Mouse (Mus musculus) intestine, postnatal 0 days (tissue): ENCODE measurements at regions not wholly inside any gene's neighbourhood (a gene's known extent, or its start where the extent isn't known, plus 50 kb on each side); places are given as distances from the start of the nearest gene placed in this dataset.

Experiments
- ATAC-seq: fragments of 200-750 bp; cut with Nextera tagmentation; 2 replicates; pipeline ENCODE4 v1.8.0; 2017; ENCODE audit warnings: mild to moderate bottlenecking, moderate TSS enrichment, moderate library complexity
- H3K27ac ChIP-seq: fragments of 300-500 bp; sonication (generic); 2 replicates; pipeline ENCODE4 v1.5.1; 2014; ENCODE audit warnings: mild to moderate bottlenecking, low read depth, low read length, moderate library complexity
- H3K27me3 ChIP-seq: fragments of 300-500 bp; sonication (generic); replicated peaks from 2 replicates; pipeline ENCODE4 v1.6.1; 2014; ENCODE audit warnings: low read length, mixed read lengths; ENCODE audit not compliant: control insufficient read depth, insufficient read depth
- H3K36me3 ChIP-seq: fragments of 300-500 bp; sonication (generic); 2 replicates; pipeline ENCODE4 v1.6.1; 2014; ENCODE audit warnings: mild to moderate bottlenecking, moderate library complexity; ENCODE audit not compliant: control insufficient read depth, insufficient read depth
- H3K4me1 ChIP-seq: fragments of 300-500 bp; sonication (generic); replicated peaks from 2 replicates; pipeline ENCODE4 v1.6.1; 2014; ENCODE audit warnings: antibody characterized with exemption, low read length, mixed read lengths; ENCODE audit not compliant: control insufficient read depth, insufficient read depth
- H3K4me2 ChIP-seq: fragments of 300-500 bp; sonication (generic); replicated peaks from 2 replicates; pipeline ENCODE4 v1.6.1; 2014; ENCODE audit warnings: low read depth, mild to moderate bottlenecking, moderate library complexity
- H3K4me3 ChIP-seq: fragments of 300-500 bp; sonication (generic); 2 replicates; pipeline ENCODE4 v1.5.1; 2014; ENCODE audit warnings: low read depth, low read length
- H3K9ac ChIP-seq: fragments of 300-500 bp; sonication (generic); 2 replicates; pipeline ENCODE4 v1.6.1; 2014; ENCODE audit warnings: mild to moderate bottlenecking, low read depth, low read length
- H3K9me3 ChIP-seq: fragments of 300-500 bp; sonication (generic); 2 replicates; pipeline ENCODE4 v1.6.1; 2016; ENCODE audit warnings: mixed run types; ENCODE audit not compliant: control insufficient read depth
- CTCF ChIP-seq: sonication (generic); IDR thresholded peaks from 2 replicates; pipeline ENCODE4 v1.5.1; 2016; ENCODE audit warnings: low read depth, mild to moderate bottlenecking, control low read depth, antibody characterized with exemption, moderate library complexity
- WGBS: fragments of 180-500 bp; shearing (Covaris S2); extraction: QIAGEN DNeasy Blood & Tissue Kit; methylation state at CpG from one replicate; pipeline ENCODE4 v1.1.7; 2014; 5-methylcytosine and 5-hydroxymethylcytosine counted together

- Histone ChIP-seq H3K27ac (no peak overlapping the region), H3K4me1 (no peaks in the 10 kb centered on the region), H3K9me3 (no peaks in the 10 kb centered on the region), H3K27me3 (peaks cover 33% of the 10 kb centered on the region; the same call in 1 of the 2 replicates), H3K4me3 (no peak overlapping the region), H3K36me3 (no peaks in the 10 kb centered on the region), H3K9ac (no peak overlapping the region), H3K4me2 (no peak overlapping the region)
- no peak for TF ChIP-seq CTCF
- ATAC-seq: no peak
- 15% methylated on average over 10 of the region's 10 CpGs for WGBS
Observed at GRCm38 (mm10) chr19:44659316-44659715, 96.5 kb upstream of the Pax2 start.

DNA sequence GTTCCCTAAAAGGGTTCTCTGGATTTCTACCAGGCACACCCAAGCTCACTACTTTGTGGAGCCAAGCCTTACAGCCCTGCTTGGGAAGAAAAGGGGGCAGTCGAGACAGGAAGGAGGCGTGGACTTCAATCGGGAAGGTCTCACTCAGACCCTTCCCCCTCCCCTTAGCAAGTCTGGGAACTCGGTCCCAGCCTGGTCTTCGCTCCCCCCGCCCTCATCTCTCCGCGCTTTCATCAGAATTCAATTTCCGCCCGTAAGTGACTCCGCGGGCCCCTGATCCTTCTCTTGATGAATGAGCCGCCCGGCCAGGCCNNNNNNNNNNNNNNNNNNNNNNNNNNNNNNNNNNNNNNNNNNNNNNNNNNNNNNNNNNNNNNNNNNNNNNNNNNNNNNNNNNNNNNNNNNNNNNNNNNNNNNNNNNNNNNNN, 86.3 kb upstream of the Pax2 start:
- Histone ChIP-seq H3K27me3 (peaks cover 83% of the 10 kb centered on the region), H3K4me1 (no peaks in the 10 kb centered on the region), H3K9me3 (no peaks in the 10 kb centered on the region), H3K4me3 (0 out of 2 replicates have a peak overlapping the region, but pooled peaks have one; percentile 11), H3K9ac (no peak overlapping the region), H3K36me3 (no peaks in the 10 kb centered on the region), H3K4me2 (peak overlapping the region; percentile 13; the same call in 1 of the 2 replicates), H3K27ac (no peak overlapping the region)
- WGBS: 0% methylated on average over 14 of the region's 14 CpGs
- ATAC-seq: no peak
- TF ChIP-seq CTCF: no peak

- Histone ChIP-seq H3K9me3 (no peaks in the 10 kb centered on the region), H3K27me3 (peaks cover 89% of the 10 kb centered on the region), H3K4me3 (no peak overlapping the region; the same call in 1 of the 2 replicates), H3K36me3 (no peaks in the 10 kb centered on the region), H3K9ac (no peak overlapping the region), H3K4me2 (no peak overlapping the region), H3K4me1 (no peaks in the 10 kb centered on the region), H3K27ac (no peak overlapping the region)
- TF ChIP-seq CTCF: no peak
- WGBS: 9% methylated on average over 45 of the region's 45 CpGs
- no peak for ATAC-seq
Observed at GRCm38 (mm10) chr19:44674621-44675245, 81.1 kb upstream of the Pax2 start.

GRCm38 (mm10) chr19:44676555-44677120, 79.2 kb upstream of the Pax2 start:
- TF ChIP-seq CTCF: no peak
- no peaks in the 10 kb centered on the region for H3K4me1 ChIP-seq
- H3K27ac ChIP-seq: no peak overlapping the region
- no peak overlapping the region for H3K9ac ChIP-seq
- no peaks in the 10 kb centered on the region for H3K9me3 ChIP-seq
- 7% methylated on average over 12 of the region's 12 CpGs for WGBS
- peaks cover 87% of the 10 kb centered on the region for H3K27me3 ChIP-seq
- H3K4me3 ChIP-seq: no peak overlapping the region
- no peak overlapping the region for H3K4me2 ChIP-seq
- no peaks in the 10 kb centered on the region for H3K36me3 ChIP-seq
- no peak for ATAC-seq

DNA sequence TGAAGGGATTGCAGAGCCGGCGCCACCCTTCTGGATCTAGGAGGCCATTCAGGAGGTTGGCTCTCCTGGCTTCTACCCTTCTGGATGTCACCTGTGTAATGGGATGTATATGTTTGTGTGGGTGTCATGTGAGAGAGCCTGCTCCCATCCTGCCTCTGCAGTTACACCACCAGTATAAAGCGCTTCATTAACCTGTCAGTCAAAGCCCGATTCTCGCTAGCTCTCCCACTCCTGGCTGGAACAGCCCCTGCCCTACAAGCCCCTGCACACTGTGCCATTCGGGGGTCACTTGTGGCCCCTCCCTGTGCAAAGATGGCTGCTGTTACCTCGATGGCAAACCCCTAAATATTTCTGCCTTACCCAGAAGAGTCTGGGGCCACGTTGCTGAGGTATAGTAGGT, 78.5 kb upstream of the Pax2 start:
- WGBS: 60% methylated on average over 8 of the region's 8 CpGs
- H3K9ac ChIP-seq: no peak overlapping the region
- no peaks in the 10 kb centered on the region for H3K36me3 ChIP-seq
- no peak overlapping the region for H3K27ac ChIP-seq
- no peak for TF ChIP-seq CTCF
- H3K4me2 ChIP-seq: no peak overlapping the region
- peaks cover 85% of the 10 kb centered on the region for H3K27me3 ChIP-seq
- no peaks in the 10 kb centered on the region for H3K9me3 ChIP-seq
- ATAC-seq: no peak
- no peaks in the 10 kb centered on the region for H3K4me1 ChIP-seq
- no peak overlapping the region for H3K4me3 ChIP-seq

- Histone ChIP-seq H3K4me1 (no peaks in the 10 kb centered on the region; the same call in 1 of the 2 replicates), H3K36me3 (no peaks in the 10 kb centered on the region), H3K27me3 (peaks cover 85% of the 10 kb centered on the region), H3K27ac (no peak overlapping the region), H3K4me2 (no peak overlapping the region), H3K9me3 (no peaks in the 10 kb centered on the region), H3K4me3 (no peak overlapping the region), H3K9ac (no peak overlapping the region)
- TF ChIP-seq CTCF: no peak
- WGBS: 80% methylated on average over 1 of the region's 1 CpGs
- no peak for ATAC-seq
Observed at GRCm38 (mm10) chr19:44678686-44679085, 77.2 kb upstream of the Pax2 start.
